Mouse (Mus musculus) forebrain, postnatal 0 days (tissue): Measurements from ENCODE around the gene Teddm3. TPM values are rescaled to one million over a fixed set of nuclear protein-coding genes. Genes with fewer than 3 reads are reported as not detected.

Experiments
- ATAC-seq: fragments of 200-750 bp; cut with Nextera tagmentation; 2 replicates; pipeline ENCODE4 v1.8.0; 2017; ENCODE audit warnings: mild to moderate bottlenecking, moderate library complexity
- DNase-seq: peaks from one replicate; pipeline ENCODE4 v3.0.0-alpha.2; 2015
- H3K27ac ChIP-seq: fragments of 300-500 bp; sonication (generic); 2 replicates; pipeline ENCODE4 v1.5.1; 2014; ENCODE audit warnings: low read depth, mild to moderate bottlenecking, antibody characterized with exemption, low read length, moderate library complexity, mixed read lengths
- H3K27me3 ChIP-seq: fragments of 300-500 bp; sonication (generic); 2 replicates; pipeline ENCODE4 v1.6.1; 2014; ENCODE audit warnings: mild to moderate bottlenecking, low read length, mixed read lengths; ENCODE audit not compliant: insufficient read depth
- H3K36me3 ChIP-seq: fragments of 300-500 bp; sonication (generic); 2 replicates; pipeline ENCODE4 v1.6.1; 2014; ENCODE audit warnings: mild to moderate bottlenecking, moderate library complexity; ENCODE audit not compliant: insufficient read depth
- H3K4me1 ChIP-seq: fragments of 300-500 bp; sonication (generic); 2 replicates; pipeline ENCODE4 v1.6.1; 2014; ENCODE audit warnings: antibody characterized with exemption; ENCODE audit not compliant: insufficient read depth
- H3K4me2 ChIP-seq: fragments of 300-500 bp; sonication (generic); 2 replicates; pipeline ENCODE4 v1.6.1; 2014; ENCODE audit warnings: low read depth, mild to moderate bottlenecking, moderate library complexity
- H3K4me3 ChIP-seq: fragments of 300-500 bp; sonication (generic); 2 replicates; pipeline ENCODE4 v1.5.1; 2014; ENCODE audit warnings: low read depth, low read length, mixed read lengths
- H3K9ac ChIP-seq: fragments of 300-500 bp; sonication (generic); 2 replicates; pipeline ENCODE4 v1.6.1; 2014; ENCODE audit warnings: mild to moderate bottlenecking
- H3K9me3 ChIP-seq: fragments of 300-500 bp; sonication (generic); 2 replicates; pipeline ENCODE4 v1.6.1; 2016; ENCODE audit warnings: low read length
- CTCF ChIP-seq: sonication (generic); IDR thresholded peaks from 2 replicates; pipeline ENCODE4 v1.5.1; 2016; ENCODE audit warnings: antibody characterized with exemption, control low read depth, low read depth
- WGBS: fragments of 180-500 bp; shearing (Covaris S2); extraction: QIAGEN DNeasy Blood & Tissue Kit; methylation state at CpG from one replicate; pipeline ENCODE4 v1.1.7; 2014; 5-methylcytosine and 5-hydroxymethylcytosine counted together
- polyA plus RNA-seq: library from polyadenylated mRNA; unstranded; fragments of >200 nt; fragmentation: Nextera tagmentation; extraction: Ambion mirVana; gene quantifications from 2 replicates; pipeline ENCODE4 v1.2.1, GENCODE M21; 2015
- total RNA-seq: library from RNA; depleted of rRNA; stranded (reverse); fragments of >200 nt; gene quantifications from 2 replicates; pipeline ENCODE4 v1.2.3, GENCODE M21; 2014; rRNA removed

Gene Teddm3
- total and polyA plus RNA-seq, 2 experiments from 2014 or later: not detected

GRCm38 (mm10) chr16:21109473-21109872, 44.3 kb downstream of the Teddm3 start:
- H3K4me3 ChIP-seq: no peak overlapping the region
- H3K27me3 ChIP-seq: no peaks in the 10 kb centered on the region
- 94% methylated on average over 1 of the region's 1 CpGs for WGBS
- H3K27ac ChIP-seq: no peak overlapping the region
- no peaks in the 10 kb centered on the region for H3K9me3 ChIP-seq
- TF ChIP-seq CTCF: no peak
- ATAC-seq (no peak), DNase-seq (no peak)
- H3K36me3 ChIP-seq: no peaks in the 10 kb centered on the region
- no peak overlapping the region for H3K4me2 ChIP-seq
- H3K4me1 ChIP-seq: no peaks in the 10 kb centered on the region
- no peak overlapping the region for H3K9ac ChIP-seq

Other genes starting within 250 kb of the Teddm3 start
- 10.1 and 11.3 TPM in 2 replicates for gene Ephb3, start 50.8 kb upstream of the Teddm3 start, total RNA-seq
- 3.3 and 5.8 TPM in 2 replicates for gene Ephb3, start 50.8 kb upstream of the Teddm3 start, polyA plus RNA-seq